Mouse (Mus musculus) midbrain, postnatal 0 days (tissue): Measurements from ENCODE around the gene Arl9. TPM values are rescaled to one million over a fixed set of nuclear protein-coding genes. Genes with fewer than 3 reads are reported as not detected.

ENCODE experiments used
- ATAC-seq: fragments of 200-750 bp; cut with Nextera tagmentation; 2 replicates; pipeline ENCODE4 v1.8.0; 2017; ENCODE audit warnings: moderate number of reproducible peaks, mild to moderate bottlenecking, moderate TSS enrichment, moderate library complexity; ENCODE audit not compliant: low FRiP score
- DNase-seq: peaks from one replicate; pipeline ENCODE4 v3.0.0-alpha.2; 2015; ENCODE audit warnings: low spot score
- H3K27ac ChIP-seq: fragments of 300-500 bp; sonication (generic); 2 replicates; pipeline ENCODE4 v1.5.1; 2014; ENCODE audit warnings: low read depth, mild to moderate bottlenecking, low read length, mixed read lengths
- H3K27me3 ChIP-seq: fragments of 300-500 bp; sonication (generic); 2 replicates; pipeline ENCODE4 v1.6.1; 2014; ENCODE audit warnings: low read length, control low read depth, mixed read lengths; ENCODE audit not compliant: insufficient read depth
- H3K36me3 ChIP-seq: fragments of 300-500 bp; sonication (generic); 2 replicates; pipeline ENCODE4 v1.6.1; 2014; ENCODE audit warnings: low read length, control low read depth, mixed read lengths; ENCODE audit not compliant: insufficient read depth
- H3K4me1 ChIP-seq: fragments of 300-500 bp; sonication (generic); 2 replicates; pipeline ENCODE4 v1.6.1; 2014; ENCODE audit warnings: mild to moderate bottlenecking, control low read depth, antibody characterized with exemption, low read length, mixed read lengths; ENCODE audit not compliant: insufficient read depth
- H3K4me2 ChIP-seq: fragments of 300-500 bp; sonication (generic); 2 replicates; pipeline ENCODE4 v1.6.1; 2014; ENCODE audit warnings: low read depth, mild to moderate bottlenecking, low read length, mixed read lengths; ENCODE audit not compliant: poor library complexity, severe bottlenecking
- H3K4me3 ChIP-seq: fragments of 300-500 bp; sonication (generic); 2 replicates; pipeline ENCODE4 v1.5.1; 2014; ENCODE audit warnings: low read depth, mild to moderate bottlenecking, low read length, moderate library complexity
- H3K9ac ChIP-seq: fragments of 300-500 bp; sonication (generic); replicated peaks from 2 replicates; pipeline ENCODE4 v1.6.1; 2014; ENCODE audit warnings: mild to moderate bottlenecking, low read length, moderate library complexity, mixed read lengths; ENCODE audit not compliant: poor library complexity, severe bottlenecking
- H3K9me3 ChIP-seq: fragments of 300-500 bp; sonication (generic); 2 replicates; pipeline ENCODE4 v1.6.1; 2016; ENCODE audit warnings: low read length, control low read depth
- CTCF ChIP-seq: IDR thresholded peaks from 2 replicates; pipeline ENCODE4 v1.5.1; 2016; ENCODE audit warnings: antibody characterized with exemption, mild to moderate bottlenecking
- WGBS: fragments of 180-500 bp; shearing (Covaris S2); extraction: QIAGEN DNeasy Blood & Tissue Kit; methylation state at CpG from one replicate; pipeline ENCODE4 v1.1.7; 2014; 5-methylcytosine and 5-hydroxymethylcytosine counted together
- polyA plus RNA-seq: library from polyadenylated mRNA; unstranded; fragments of >200 nt; fragmentation: Nextera tagmentation; extraction: Ambion mirVana; gene quantifications from 2 replicates; pipeline ENCODE4 v1.2.1, GENCODE M21; 2015
- total RNA-seq: library from RNA; depleted of rRNA; stranded (reverse); fragments of >200 nt; gene quantifications from 2 replicates; pipeline ENCODE4 v1.2.3, GENCODE M21; 2014; rRNA removed

Arl9 gene
- total RNA-seq (not detected in 2 replicates), polyA plus RNA-seq (not detected in 2 replicates)

GRCm38 (mm10) chr5:77004051-77004821 is at the start of gene Arl9:
Arl9 (plus strand) TSS chr5:77004055.
- no peak within 1 kb of the TSS for H3K4me3 ChIP-seq
- ATAC-seq (no peak), DNase-seq (no peak)
- no peaks in the 10 kb centered on the region for H3K27me3 ChIP-seq
- H3K4me2 ChIP-seq = no peak within 1 kb of the TSS
- H3K4me1 ChIP-seq = no peaks in the 10 kb centered on the region
- no peak within 1 kb of the TSS for H3K27ac ChIP-seq
- no peak for TF ChIP-seq CTCF
- H3K9ac ChIP-seq = no peak within 1 kb of the TSS
- 0 out of 2 replicates have a peak, but pooled peaks cover 3% of the 10 kb centered on the region for H3K36me3 ChIP-seq
- H3K9me3 ChIP-seq = no peaks in the 10 kb centered on the region
- WGBS = 94% methylated on average over 6 of the region's 6 CpGs

- H3K4me3 ChIP-seq = no peak overlapping the region
Observed at GRCm38 (mm10) chr5:76954271-76954900, 49.5 kb upstream of the Arl9 start.

GRCm38 (mm10) chr5:76955474-76955873 is 48.4 kb upstream of the Arl9 start:
- WGBS = 81% methylated on average over 4 of the region's 4 CpGs
- no peak overlapping the region for H3K4me3 ChIP-seq
- H3K4me2 ChIP-seq = no peak overlapping the region
- H3K9me3 ChIP-seq = no peaks in the 10 kb centered on the region
- ATAC-seq (no peak), DNase-seq (no peak)
- peaks cover 7% of the 10 kb centered on the region for H3K4me1 ChIP-seq
- H3K27me3 ChIP-seq = no peaks in the 10 kb centered on the region
- H3K36me3 ChIP-seq = peaks cover 20% of the 10 kb centered on the region
- H3K9ac ChIP-seq = no peak overlapping the region
- no peak for TF ChIP-seq CTCF
- no peak overlapping the region for H3K27ac ChIP-seq

More at GRCm38 (mm10) chr5:76954271-76954900, 49.5 kb upstream of the Arl9 start:
- ATAC-seq = no peak
- 87% methylated on average over 6 of the region's 6 CpGs for WGBS
- Histone ChIP-seq H3K36me3 (peaks cover 16% of the 10 kb centered on the region), H3K27ac (no peak overlapping the region), H3K4me2 (no peak overlapping the region), H3K9me3 (no peaks in the 10 kb centered on the region), H3K4me1 (peaks cover 10% of the 10 kb centered on the region), H3K9ac (no peak overlapping the region), H3K27me3 (no peaks in the 10 kb centered on the region)
- no peak for DNase-seq
- no peak for TF ChIP-seq CTCF

- no peak overlapping the region for H3K4me2 ChIP-seq
- H3K27me3 ChIP-seq = no peaks in the 10 kb centered on the region
- no peaks in the 10 kb centered on the region for H3K9me3 ChIP-seq
- peak; percentile 50 for TF ChIP-seq CTCF
- H3K36me3 ChIP-seq = peaks cover 30% of the 10 kb centered on the region
- H3K27ac ChIP-seq = no peak overlapping the region
- no peak overlapping the region for H3K9ac ChIP-seq
- DNase-seq (no peak), ATAC-seq (no peak)
- 96% methylated on average over 1 of the region's 1 CpGs for WGBS
- H3K4me3 ChIP-seq = no peak overlapping the region
- no peaks in the 10 kb centered on the region for H3K4me1 ChIP-seq
Observed at GRCm38 (mm10) chr5:76957954-76958353, 45.9 kb upstream of the Arl9 start.

- DNase-seq (no peak), ATAC-seq (no peak)
- Histone ChIP-seq H3K27ac (no peak overlapping the region), H3K4me2 (no peak overlapping the region), H3K36me3 (peaks cover 42% of the 10 kb centered on the region), H3K4me3 (no peak overlapping the region), H3K9me3 (no peaks in the 10 kb centered on the region), H3K9ac (no peak overlapping the region), H3K4me1 (no peaks in the 10 kb centered on the region), H3K27me3 (no peaks in the 10 kb centered on the region)
- 92% methylated on average over 5 of the region's 5 CpGs for WGBS
- peak; percentile 9; the same call in 1 of the 2 replicates for TF ChIP-seq CTCF
Observed at GRCm38 (mm10) chr5:76959587-76959986, 44.3 kb upstream of the Arl9 start.

DNA sequence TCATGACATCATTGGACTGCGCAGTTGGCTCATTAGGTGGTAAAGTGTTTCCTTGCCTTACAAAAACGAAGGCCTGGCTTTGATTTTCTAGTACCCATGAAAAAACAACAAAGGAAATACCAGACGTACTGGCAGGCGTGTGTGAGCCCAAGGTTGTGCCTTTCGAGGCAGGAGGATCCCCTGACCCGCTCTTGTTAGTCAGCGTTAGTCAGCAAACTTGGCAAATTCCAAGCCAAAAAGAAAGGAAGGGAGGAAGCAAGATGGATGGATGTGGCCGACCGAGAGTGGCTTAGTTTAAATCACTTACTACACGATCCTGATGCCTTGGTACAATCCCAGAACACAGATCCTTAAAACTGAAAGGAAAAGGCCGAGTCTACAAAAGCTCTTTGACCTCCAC is 41.3 kb upstream of the Arl9 start:
- peaks cover 32% of the 10 kb centered on the region for H3K36me3 ChIP-seq
- no peak overlapping the region for H3K4me3 ChIP-seq
- H3K4me2 ChIP-seq = no peak overlapping the region
- TF ChIP-seq CTCF = no peak
- H3K9me3 ChIP-seq = no peaks in the 10 kb centered on the region
- 89% methylated on average over 11 of the region's 11 CpGs for WGBS
- no peak overlapping the region for H3K9ac ChIP-seq
- no peaks in the 10 kb centered on the region for H3K27me3 ChIP-seq
- no peak overlapping the region for H3K27ac ChIP-seq
- DNase-seq = no peak
- no peak for ATAC-seq
- H3K4me1 ChIP-seq = no peaks in the 10 kb centered on the region
